Mouse (Mus musculus): Measurements from ENCODE around the gene 1700021F05Rik. TPM values are rescaled to one million over a fixed set of nuclear protein-coding genes. Genes with fewer than 3 reads are reported as not detected.

Gene 1700021F05Rik
- total RNA-seq (2023) = 10 to 100 TPM in 1 of 2 experiments, 1 to 10 TPM in 1; 8.8 to 10.7 TPM

GRCm38 (mm10) chr10:43540442-43541152 is at the start of gene 1700021F05Rik:
Gene 1700021F05Rik, minus strand, starts transcription at chr10:43540994.

GRCm38 (mm10) chr10:43577997-43578331 is 37.2 kb upstream of the 1700021F05Rik start, which contains the start of gene Cd24a:
Gene Cd24a, plus strand, starts transcription at chr10:43578284.

GRCm38 (mm10) chr10:43523931-43524330 is 16.9 kb downstream of the 1700021F05Rik start, which contains the start of gene Gm9803:
Gene Gm9803, plus strand, starts transcription at chr10:43524084.

GRCm38 (mm10) chr10:43478751-43479435 is 61.9 kb downstream of the 1700021F05Rik start, which contains the start of gene Bend3:
Gene Bend3, plus strand, starts transcription at chr10:43478831.

Other genes starting within 250 kb of the 1700021F05Rik start
- gene Bend3, start 62.2 kb downstream of the 1700021F05Rik start, total RNA-seq (2023) = 1 to 10 TPM; 2.3 to 3.4 TPM
- 1 to 10 TPM in 1 of 2 experiments, not detected in 1; 4.4 TPM for gene Gm9803, start 16.9 kb downstream of the 1700021F05Rik start, total RNA-seq (2023)
- gene Cd24a, start 37.3 kb upstream of the 1700021F05Rik start, total RNA-seq (2023) = 100 to 1,000 TPM; 644 to 795 TPM